Mouse (Mus musculus) kidney, postnatal 14 days (tissue): Measurements from ENCODE around the gene Glrb.
A peak's percentile ranks its signal among the peaks of the same experiment; 100 is the strongest.

Experiments used
- DNase-seq: peaks from one replicate; pipeline ENCODE4 v3.0.0; 2022; ENCODE audit warnings: mixed read lengths

Gene Glrb

DNA sequence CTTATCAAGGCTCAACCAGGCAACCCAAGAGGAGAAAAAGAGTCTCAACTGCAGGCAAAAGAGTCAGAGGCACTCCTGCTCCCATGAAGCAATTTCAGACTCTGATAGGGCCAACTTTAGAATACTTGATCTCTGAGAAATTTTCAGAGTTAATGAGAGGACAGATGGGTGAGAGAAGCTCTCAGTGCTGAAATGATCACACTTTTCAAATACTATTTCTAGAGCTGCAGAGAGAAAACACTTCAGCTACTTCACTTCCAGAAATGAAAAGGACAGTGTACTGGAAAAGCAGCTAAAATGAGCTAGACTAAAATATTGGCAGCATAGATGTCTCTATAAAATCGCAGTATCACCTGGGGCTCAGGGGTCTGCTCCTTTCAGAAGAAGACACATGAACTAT lies 94.8 kb downstream of the Glrb start:
- DNase-seq, result no peak

DNA sequence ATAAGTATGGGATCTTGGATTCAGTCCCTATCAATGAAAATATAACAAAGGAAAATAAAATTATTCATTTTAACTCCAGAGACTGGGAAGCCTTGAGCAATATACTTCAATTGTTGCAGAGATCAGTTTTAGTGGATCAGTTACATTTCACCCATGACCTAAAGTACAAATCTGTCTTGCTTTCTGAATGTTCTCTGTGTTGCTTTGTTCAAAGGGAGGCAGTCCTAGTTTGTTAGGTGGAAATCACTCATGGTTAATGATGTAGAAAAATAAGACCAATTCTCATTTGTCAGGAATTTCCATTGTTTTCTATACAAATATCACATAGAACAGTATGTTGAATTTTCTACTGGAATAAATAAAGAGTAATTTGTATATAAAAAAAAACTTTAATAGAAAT lies 99.7 kb downstream of the Glrb start:
- no peak for DNase-seq

DNA sequence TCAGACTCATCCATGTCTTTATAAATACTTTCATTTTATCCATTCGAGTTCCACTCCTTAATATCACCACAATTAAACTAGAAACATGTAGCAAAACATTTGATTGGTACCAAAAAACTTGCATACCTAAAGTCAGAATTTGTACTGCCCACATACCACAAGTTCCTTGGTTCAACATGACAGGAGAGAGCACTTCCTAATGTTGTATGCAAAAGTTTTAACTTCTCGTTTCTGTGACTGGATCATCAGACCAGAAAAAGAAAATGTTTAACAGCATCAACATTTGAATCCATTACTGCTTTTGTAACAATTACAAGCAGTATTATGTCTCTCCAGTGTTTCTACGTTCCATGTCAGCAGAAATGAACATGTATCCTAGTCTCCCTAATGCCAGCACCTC lies 101.2 kb downstream of the Glrb start:
- DNase-seq, result no peak

DNA sequence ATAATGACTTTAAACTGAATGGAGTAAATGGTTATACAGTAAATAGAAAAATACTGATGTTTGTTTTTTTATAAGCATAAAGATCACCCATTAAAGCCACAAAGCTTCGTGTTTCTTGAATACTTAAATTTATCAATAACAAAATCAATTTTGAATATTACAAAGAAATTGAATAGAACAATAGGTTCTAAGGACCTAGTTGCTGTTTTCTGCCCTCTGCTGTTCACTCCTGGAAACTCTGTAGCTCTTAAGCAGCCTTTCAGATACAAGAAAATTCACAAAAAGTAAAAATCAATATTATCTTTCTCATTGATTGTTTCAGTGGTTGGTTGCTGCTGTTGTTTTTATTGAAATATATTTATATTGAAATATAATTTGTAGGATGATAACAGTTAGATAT lies 108.1 kb downstream of the Glrb start:
- no peak for DNase-seq

DNA sequence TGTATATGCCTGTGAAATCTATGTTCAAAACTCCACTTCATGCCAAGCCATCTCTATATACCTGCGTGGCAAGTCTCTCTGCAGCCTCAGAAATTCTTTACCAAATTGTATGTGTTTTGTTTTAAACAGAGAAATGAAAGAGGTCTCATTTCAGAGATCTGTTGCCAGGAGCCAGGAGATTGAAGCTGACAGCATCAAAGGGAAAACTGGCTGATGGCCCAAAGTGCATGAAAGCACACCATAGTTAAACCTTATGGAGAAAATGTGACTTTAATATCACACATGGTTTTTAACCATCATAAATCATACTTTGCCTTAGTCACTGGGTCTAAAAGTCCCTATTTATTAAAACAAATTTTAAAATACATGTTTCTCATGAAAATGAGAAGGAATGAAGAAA lies 109.6 kb downstream of the Glrb start:
- DNase-seq, result no peak

DNA sequence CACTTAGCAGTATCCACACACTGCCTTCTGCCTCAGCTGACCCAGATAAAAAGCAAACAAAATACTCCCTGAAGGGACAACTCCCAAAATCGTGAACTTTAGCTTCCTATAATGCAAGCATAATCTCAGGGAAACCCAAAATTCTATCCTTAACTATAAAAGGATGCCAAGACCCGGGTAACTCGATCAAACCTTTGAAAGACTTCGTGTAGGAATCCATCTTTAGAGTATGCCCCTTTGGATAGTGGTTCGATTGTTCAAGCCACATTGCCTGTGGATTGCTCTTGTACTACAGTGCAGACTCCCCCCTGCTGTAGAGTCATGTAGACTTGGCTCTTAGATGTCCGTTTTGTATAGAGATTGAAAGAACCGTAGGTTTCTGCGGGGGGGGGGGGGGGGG lies 110.2 kb downstream of the Glrb start:
- DNase-seq, result no peak

DNA sequence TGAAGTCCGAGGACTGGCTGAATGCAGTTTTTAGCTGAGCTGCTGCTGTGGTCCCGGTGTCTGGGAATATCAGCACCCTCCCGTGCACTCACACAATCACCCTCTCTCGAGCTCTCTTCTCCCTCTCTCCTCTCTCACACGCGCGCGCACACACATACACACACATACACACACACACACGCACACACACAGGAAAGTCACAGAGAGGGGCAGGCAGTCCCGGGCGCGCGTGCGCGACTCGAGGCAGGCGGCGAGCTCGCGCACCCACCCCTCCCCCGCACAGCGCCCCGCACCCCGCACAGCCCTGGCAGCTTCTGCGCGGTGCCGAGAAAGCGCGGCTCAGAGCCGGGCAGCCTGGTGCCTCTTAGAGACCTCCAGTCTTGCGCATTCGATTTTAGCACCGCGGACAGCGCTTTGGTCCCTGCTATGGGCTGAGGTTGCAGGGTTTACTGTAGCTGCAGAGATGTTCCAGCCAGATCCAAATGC lies 110.8 kb downstream of the Glrb start, which contains the start of gene Gria2:
Gria2 (minus strand) TSS at position 240 of the 486 bp plus-strand sequence.
- DNase-seq, result peak; percentile 78

DNA sequence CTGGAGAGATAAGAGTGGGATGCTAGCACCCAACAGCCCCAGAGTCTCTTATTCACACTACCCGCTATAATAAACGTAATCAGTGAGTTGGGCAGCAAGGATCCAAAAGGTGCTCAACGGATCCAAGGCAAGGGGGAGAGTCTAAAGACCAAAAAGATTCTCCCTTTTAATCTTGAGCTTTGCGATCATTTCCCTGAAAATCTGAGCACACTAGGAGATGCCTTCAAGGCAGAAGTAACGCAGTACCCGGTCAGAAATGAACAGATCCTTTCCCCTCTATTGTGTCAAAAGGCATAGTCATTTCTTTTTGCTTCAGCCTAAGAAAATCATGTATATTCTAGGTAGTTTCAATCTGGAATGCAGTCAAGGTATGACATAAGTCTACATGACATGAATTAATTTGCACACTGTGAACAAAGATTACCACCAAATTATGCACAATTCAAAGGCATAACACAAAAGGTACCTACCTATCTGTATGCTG lies 111.6 kb downstream of the Glrb start:
- no peak for DNase-seq

DNA sequence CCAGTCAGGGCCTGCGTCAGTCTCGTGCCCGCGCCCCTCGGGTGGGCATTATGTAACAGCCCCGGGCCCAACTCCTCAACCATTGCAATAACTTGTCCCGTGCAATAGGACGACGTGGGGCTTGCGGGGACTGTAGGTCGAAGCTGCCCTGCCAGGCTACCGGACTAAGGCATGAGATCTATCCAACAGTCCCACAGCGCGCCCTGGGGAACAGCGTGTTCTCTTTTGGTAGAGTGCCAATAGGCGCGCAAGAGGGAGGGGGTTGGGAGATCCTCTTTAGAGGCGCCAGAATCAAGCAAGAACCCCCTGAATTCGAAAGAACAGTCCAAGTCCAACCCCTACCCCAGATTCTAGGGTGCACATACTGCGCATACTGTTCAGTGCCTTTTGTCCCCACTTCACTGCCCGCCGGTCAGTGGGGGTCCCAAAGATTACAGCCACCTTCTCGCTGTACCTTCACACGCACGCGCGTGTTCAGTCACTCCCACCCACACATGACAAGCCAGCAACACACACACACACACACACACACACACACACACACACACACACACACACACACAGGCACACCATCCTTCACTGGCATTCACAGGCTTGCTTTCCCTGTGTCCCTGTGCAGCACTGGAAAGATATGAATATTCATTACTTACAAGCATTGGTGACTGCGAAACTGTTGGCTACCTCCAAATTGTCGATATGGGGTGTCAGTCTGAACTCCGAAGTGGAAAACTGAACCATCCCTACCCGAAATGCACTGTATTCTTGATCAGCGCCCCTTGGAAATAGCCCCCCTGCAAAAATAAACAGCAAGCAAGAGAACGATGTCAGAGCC lies 112.2 kb downstream of the Glrb start:
- peak; percentile 10 for DNase-seq

DNA sequence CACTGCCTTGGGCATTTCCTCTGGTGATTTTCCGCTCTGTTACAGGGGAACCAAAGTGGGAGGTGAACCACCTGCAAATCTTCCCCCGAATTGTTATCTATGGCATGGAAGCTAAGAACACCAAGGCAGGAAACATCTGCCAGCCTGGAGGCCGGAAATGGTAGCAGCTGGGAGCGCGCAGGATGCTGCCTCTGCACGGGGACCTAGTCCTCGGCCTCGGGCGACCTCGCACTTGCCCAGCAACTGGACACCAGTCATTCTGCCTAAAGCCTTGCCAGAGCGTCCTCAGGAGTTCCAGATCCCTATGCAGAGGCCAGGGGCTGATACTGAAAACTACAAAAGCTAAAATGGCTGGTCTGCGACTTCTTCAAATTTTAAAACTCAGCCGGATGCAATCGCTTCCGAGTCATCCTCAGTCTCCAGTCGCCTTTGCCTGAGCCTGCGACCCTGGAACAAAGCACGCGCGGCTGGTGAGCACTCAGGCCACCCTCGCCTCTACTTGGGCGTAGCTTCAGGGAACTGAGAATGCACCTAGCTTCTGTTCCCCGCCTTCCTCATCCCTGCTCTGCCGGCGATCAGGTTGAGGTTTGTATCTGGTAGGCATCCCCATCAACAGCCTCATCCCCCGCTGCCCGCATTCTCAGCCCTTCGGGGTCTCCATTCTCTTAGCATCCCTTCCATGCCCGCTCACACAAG lies 113.0 kb downstream of the Glrb start:
- DNase-seq, result peak; percentile 43

DNA sequence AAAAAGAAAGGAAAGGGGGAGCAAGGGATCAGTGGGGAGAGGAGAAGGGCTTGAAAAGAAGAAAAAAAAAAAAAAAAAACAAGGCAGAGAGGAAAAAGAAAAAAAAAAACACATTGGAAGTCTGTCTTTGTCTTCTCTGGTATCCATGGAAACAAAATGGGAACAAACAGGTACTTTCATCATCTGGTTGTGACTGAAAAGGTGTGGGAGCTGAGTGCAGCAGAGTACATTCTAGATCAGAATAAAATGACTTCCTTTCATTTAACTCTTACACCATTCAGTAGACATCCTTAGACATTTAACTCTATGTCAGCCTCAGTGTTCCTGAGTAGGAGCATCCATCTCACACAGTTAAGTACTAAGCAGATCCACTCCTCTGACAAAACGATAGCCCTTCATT lies 115.5 kb downstream of the Glrb start:
- no peak for DNase-seq

DNA sequence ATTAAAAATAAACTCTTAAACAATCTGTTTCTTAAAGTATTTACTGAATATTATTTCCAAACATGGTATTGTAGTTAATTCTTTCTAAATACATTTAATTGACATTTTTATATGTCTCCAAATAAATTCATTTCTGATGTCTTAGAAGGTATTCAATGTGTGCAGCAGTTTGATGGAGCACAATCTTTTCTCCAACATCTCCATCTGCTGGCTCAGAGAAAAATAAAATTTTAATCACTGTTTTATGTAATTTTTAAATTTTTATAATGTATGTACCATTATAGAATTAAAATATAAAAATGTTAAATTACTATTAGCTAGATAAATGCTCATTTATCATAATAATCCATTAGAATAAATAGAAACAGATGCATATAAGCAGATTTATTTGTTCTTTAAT lies 116.7 kb downstream of the Glrb start:
- DNase-seq, result no peak

DNA sequence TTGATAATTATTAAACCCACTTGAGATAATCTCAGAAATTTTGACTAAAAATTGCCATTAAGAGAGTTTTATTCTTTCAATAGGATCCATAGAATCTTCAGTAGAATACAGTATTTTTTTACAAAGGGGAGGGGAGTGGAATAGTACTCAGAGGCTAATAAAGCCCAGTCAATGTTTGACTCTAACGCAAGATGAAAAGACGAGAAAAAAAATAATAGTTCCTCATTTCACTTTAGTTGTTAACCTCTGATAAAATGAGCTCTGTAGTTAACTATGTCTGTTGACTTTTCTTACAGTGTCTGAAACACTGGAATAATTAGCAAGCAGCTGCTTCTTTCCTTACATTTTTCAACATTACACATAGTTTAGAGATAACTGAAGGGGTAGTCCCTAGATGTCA lies 118.2 kb downstream of the Glrb start:
- no peak for DNase-seq
